Mouse (Mus musculus) ovary, postnatal 36 days (tissue): Measurements from ENCODE around the gene Mboat2.

Experiments used
- DNase-seq: peaks from one replicate; pipeline ENCODE4 v3.0.0; 2022; ENCODE audit warnings: low spot score, mixed read lengths

Mboat2 gene

GRCm38 (mm10) chr12:24863762-24864161, 33.1 kb downstream of the Mboat2 start:
- DNase-seq = no peak

DNA sequence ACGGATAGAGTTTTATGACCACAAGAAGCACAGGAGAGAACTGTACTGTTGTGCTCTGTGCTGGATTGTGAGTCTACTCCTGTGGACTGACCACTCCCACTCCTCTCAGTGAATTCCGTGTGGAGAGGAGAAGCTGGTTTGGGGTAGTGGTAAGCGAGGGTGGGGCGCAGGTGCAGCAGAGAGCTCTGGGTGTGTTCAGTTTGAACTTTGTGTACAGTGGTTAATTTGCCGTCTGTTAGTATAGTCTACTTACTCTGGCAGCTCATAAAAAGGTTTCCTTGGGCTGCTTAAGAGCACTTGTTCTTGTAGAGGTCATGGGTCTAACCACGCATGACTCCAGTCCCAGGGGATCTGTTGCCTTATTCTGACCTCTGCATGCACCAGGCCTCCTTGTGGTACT, 36.0 kb downstream of the Mboat2 start:
- DNase-seq = no peak

DNA sequence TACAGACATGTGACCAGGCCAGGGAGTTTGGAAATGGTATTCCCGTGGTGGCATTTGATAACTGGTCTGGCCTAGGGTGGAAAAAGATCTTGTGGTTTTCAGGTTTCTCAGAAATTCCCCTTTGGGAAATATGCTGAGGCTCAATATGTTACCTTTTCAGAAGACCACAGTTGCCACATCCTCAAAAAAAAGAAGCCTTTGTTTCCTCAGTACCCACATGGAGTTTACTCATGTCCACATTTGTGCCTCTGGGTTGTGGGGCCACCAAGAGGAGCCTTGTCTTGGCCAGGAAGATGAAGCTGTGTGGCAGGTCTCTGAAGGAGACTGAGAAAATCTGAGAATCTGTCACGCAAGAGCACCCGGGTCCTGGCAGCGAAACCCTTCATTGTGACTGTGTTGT, 38.0 kb downstream of the Mboat2 start:
- DNase-seq = no peak

DNA sequence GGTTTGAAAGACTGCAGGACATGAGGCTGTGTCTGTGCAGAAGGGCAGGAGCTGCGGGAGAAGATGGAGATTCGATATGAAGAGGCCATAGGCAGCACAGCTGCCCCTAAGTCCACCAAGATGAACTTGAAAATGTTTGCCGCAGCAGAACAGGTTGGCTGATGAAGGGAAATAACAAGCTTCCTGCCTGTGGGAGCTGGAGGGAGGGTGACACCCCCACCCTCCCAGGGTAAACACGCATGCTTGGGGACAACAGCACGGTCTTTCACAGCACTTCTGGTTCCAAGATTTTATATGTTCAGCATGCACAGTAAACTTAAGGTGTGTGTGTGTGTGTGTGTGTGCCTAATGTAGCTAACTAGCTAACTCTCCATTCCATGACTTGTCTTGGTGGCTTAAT, 38.6 kb downstream of the Mboat2 start:
- DNase-seq = no peak

DNA sequence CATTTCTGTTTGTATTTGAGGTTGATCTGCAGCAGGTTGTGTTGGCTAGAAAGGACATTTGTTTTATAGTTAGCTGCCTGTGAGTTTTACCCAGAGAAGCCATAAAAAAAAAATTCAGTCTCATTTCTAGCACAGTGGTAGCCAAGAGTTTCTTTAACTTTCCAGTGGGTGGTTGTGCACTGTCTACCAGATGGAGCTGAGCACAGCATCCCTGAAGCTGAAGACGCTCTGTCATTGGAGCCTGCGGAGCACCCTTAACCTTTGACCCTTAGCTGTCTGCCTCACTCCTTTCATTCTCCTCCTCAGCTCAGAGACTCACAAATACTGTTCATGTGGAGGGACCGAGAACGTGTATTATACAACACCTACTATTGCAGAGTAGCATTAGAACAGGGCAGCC, 40.2 kb downstream of the Mboat2 start:
- DNase-seq = no peak

GRCm38 (mm10) chr12:24872264-24872663, 41.6 kb downstream of the Mboat2 start:
- no peak for DNase-seq

GRCm38 (mm10) chr12:24872689-24873088, 42.0 kb downstream of the Mboat2 start:
- no peak for DNase-seq

- no peak for DNase-seq
Observed at GRCm38 (mm10) chr12:24875908-24876307, 45.2 kb downstream of the Mboat2 start.

GRCm38 (mm10) chr12:24877231-24877630, 46.6 kb downstream of the Mboat2 start:
- no peak for DNase-seq

- no peak for DNase-seq
Observed at GRCm38 (mm10) chr12:24878090-24878489, 47.4 kb downstream of the Mboat2 start.

DNA sequence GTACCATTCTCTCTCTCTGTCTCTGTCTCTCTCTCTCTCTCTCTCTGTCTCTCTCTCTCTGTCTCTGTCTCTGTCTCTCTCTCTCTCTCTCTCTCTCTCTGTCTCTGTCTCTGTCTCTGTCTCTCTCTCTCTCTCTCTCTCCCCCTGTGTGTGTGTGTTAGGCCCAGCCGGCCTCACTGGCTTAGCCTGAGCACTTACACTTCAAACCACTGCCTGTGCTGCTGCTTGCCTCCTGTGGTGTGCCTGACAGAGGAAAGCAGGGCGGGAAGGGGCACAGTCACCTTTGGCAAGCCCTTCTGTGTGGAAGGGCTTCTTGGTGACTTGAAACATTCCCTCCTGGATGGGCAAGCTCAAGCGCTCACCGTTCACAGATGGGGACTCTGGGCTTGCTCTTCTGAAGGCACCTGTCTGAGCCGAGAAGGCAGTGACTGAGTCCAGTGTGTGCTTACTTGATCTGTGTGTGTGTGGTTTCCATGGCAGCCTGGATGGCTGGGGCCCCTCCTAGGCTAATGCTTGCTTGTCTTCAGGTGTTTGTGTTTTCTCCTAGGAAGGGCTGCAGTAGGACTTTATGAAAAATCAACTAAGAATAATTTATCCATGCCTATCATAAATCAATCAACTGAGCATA, 48.2 kb downstream of the Mboat2 start:
- DNase-seq = no peak

- no peak for DNase-seq
Observed at GRCm38 (mm10) chr12:24879613-24880029, 48.9 kb downstream of the Mboat2 start.

- DNase-seq = no peak
Observed at GRCm38 (mm10) chr12:24883279-24883678, 52.6 kb downstream of the Mboat2 start.

DNA sequence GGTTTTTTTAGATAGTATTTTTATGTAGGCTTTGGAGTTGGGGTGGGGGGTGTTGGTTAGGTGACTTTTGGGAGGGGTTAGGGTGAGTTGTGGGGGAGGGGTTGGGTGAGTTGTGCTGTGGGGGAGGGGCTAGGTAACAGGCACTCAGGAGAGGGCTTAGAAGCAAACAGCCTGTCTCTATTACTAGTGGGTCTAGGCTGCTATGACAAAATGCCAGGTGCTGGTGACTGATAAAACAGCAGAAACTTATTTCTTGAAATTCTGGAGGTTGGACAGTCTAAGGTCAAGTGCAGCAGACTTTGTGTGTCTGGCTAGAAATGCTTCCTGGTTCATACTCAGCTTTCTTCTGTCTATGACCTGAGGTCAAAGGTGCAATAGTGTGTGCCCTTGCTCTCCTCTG, 56.1 kb downstream of the Mboat2 start:
- DNase-seq = no peak

DNA sequence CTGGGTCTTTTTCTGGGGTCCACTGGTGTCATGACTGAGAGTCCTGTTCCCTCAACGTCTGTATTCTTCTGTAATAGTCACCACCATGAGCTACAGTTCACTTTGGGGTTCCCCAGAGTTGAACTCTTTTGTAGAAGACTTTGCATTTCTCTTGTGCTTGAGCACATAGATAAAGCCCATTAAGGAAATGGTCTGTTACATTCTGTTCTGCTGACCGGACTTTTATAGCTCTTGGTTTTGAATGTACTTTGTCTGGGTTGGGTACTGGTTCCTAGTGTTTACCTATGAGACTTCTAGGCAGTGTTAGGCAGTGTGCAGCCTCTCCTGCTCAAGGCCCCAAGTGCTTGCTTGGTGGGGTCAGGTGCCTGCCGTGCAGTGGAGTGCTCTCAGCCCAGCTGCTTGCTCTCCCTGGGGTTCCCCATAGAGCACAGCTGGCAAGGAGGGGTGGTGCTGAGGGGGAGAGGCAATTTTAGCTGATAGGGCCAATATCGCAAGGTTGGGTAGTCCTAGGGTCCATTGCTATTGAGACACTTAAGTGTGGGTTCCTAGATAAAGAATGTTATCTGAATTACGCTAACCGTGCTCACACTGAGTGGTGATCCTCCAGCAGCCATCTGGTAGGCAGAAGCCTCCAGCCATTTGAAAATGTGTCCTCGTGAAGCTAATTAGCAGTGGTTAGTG, 58.8 kb downstream of the Mboat2 start:
- no peak for DNase-seq

DNA sequence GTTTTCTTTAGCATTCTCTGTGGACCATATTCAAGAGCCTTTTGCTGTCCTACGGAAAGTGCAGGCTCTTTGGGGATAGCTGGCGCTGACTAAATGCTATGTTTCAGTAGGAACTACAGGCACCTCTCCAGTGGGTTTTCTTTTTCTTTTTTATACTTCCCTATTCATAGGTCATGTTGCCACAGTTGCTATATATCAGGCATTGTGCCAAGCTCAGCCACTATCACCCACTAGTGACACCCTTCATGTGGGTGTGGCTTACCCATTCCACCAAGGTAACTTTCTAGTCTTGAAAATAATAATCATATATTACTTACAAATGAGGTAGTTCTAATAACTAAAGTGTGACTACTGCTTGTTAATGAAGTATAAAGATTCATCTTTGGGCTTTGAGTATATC, 59.5 kb downstream of the Mboat2 start:
- DNase-seq = no peak

- no peak for DNase-seq
Observed at GRCm38 (mm10) chr12:24890684-24891459, 60.2 kb downstream of the Mboat2 start.

- no peak for DNase-seq
Observed at GRCm38 (mm10) chr12:24892536-24892935, 61.9 kb downstream of the Mboat2 start.

- DNase-seq = peak; percentile 53
Observed at GRCm38 (mm10) chr12:24893777-24894468, 63.2 kb downstream of the Mboat2 start.

DNA sequence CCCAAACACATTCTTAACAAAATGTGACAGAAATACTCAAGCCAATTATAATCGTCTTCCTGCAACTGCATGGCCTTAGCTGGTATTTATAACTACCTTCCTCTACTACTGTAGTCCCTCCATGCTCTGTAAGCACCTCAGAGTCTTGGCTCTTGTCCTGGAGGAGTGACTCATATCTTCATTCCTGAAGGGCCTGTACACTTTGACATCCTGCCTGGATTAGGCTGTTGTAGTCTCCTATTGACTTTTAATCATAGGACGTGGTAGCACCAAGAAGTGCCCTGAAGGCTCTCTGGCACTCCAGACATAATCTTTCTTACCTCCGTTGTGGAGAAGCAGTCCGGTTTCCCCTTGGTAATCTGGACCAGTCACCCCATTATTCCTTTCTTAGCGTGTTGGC, 64.7 kb downstream of the Mboat2 start:
- no peak for DNase-seq

- no peak for DNase-seq
Observed at GRCm38 (mm10) chr12:24897354-24897753, 66.7 kb downstream of the Mboat2 start.

GRCm38 (mm10) chr12:24898226-24898625, 67.5 kb downstream of the Mboat2 start:
- no peak for DNase-seq

- no peak for DNase-seq
Observed at GRCm38 (mm10) chr12:24899636-24900035, 69.0 kb downstream of the Mboat2 start.
